Mouse (Mus musculus) layer of hippocampus, adult 11-12 months (tissue): Measurements from ENCODE around the gene Otud3.
A peak's percentile ranks its signal among the peaks of the same experiment; 100 is the strongest.
"Not testable (repeated sequence)": the region's sequence is repeated elsewhere in the genome, so short reads cannot be mapped to it uniquely, and the experiment has no call there.

Experiments
- DNase-seq: peaks from one replicate; pipeline ENCODE4 v3.0.0; 2022; ENCODE audit warnings: low spot score

Gene Otud3

DNA sequence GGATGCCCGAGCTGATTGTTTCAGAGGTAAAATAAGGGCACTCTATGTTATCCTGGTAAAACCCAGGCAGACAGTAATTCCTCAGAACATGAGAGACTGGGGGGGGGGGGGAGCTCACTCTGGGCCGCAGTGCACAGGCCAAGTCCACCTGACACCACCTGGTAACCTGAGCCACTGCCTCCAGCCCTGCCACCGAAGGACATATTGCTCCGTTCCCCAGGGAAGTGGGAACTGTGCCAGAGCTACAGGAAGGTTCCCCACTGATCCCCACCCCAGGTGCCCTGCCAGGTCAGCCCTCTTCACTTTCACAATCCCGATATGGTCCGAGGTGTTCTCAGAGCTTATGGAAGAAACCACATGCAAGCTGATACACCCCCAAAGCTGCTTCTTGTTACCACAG is 21.1 kb downstream of the Otud3 start:
- no peak for DNase-seq

DNA sequence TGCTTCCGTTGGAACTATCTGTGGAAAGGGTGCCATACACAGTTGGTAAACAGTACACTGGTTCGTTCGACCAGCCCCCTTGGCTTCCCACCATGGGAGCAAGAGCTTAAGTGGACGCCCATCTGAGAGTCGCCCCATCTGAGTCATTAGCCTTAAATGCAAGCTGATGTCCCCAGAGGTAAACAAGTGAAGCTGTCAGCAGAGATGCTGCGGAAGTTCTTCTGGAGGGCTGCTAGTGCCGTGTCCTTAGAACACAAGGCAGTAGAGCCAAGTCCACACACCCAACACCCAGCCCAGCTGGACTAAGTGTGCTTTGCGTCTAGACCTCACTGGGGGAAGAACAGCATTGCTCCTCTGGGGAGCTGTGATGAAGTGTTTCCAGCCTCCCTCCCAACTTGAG is 24.1 kb downstream of the Otud3 start:
- no peak for DNase-seq

DNA sequence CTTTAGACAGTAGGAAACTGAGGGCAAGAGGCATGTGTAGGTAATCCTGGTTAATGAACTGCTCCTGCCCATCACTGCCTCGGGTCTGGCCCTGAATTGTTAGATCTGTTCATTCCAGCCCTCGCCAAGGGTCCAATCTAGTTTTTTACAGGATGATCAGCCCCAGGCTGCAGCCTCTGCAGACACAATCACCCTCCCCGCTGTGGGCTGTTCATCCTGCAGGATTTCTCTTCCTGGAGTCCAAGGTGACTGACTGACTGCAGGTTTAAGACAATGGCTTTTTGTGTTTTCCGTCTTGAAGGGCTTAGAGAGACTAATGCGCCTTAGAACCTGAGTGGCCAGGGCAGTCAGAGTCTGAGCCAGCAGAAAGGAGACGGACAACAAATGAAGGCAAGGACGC is 24.6 kb downstream of the Otud3 start:
- no peak for DNase-seq

DNA sequence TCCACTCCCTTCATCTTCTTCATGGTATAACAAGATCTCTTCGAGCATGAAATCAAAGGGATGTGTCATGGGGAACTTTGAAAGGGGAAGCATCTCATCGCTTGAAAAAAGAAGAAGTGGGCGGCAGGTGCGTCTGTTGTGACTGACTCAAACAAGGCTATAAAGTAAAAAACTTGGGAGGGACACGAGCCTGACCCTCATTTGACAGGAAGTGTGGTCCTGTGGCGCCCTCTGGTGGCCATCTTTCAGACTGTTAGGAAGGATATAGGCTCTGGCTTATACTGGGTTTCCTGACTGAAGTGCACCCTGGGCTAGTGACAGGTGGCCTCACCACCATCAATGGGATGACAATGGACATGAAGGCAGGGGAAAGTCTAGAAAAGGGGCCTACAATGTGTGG is 29.5 kb downstream of the Otud3 start:
- DNase-seq: peak; percentile 93

DNA sequence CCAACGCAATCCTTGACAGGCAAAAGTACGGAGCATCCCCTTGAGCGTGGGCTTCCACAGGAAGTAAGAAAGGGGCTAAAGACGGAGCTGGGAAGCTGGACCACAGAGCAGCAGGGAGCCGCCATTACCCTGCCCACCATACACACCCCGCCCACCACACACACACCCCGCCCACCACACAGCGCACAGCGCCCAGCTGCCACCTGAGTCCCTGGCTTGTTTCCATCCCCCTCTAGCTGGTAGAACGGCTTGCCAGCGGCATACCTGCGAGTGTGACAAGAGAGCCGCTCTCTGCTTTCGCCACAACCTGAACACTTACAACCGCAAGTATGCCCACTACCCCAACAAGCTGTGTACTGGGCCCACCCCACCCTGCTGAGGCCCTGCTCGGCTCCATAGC is 31.6 kb downstream of the Otud3 start:
- no peak for DNase-seq

DNA sequence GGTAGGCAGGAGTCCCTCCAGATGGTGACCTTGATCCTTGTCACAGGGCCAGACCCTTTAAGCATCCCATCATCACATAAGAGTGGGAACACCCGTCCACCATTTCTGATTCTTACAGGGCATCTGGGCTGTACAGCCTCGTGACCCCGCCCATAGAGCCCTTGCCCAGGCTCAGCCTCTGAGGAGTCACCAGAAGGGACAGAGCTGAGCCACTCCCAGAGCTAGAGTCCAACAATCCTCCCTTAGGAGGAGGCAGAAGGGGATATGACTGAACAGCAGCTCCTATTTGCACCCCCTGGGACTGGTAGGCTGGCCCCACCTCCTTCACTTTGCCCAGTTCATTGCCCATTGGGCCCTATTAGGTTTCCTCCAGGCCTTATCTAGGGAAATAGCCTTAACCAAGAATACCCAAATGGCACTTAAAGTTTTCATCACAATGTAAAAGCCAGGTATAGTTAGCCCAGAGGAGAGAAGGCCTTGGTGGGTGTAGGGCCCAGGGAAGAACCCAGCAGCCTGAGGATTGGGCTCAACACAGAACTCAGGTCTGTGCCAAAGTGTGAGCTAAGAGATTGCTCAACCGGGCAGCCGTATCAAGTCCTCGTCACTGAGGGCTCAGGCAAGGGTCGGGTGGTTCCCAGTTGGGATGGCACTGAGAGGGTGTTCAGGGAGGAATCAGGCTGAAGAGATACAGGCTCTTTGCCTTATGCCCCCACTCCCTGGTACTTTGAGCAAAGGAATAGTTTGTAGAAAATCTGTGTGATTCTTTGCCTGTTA is 32.7 kb downstream of the Otud3 start:
- DNase-seq: no peak

DNA sequence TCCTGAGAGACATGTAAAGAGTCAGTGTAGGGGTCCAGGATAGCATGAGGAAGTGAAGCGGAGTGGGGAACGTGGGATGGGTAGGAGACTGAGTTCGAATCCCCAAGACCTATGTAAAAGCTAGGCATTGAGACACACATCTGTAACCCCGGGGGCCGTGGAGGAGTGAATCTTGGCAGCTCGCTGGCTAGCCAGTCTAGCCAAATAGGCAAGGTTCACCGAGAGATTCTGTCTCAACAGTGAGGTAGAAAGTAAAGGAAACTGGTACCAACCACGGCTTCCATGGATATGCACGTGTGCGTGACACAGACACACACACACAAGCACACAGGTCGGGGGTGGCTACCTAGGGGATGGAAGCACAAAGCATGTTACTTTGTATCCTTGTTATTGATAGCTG is 33.9 kb downstream of the Otud3 start:
- DNase-seq: no peak

DNA sequence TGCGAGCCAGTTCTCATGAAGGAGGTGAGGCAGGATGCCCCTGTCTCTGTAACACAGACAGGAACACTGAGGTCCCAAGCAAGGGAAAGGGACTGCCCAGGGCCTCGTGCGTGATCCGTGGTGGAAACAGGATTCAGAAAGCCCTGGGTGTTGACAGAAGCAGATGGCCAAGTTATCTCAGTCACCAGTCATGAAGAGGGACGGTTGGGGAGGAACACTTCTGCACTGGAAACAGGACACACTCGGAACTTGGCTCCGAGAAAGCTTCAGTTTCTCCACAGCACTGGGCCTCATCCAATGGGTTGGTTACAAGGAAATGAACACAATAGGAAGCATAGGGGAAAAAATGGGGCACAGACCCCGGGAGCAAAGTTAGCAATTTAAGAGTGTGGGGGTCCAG is 35.0 kb downstream of the Otud3 start:
- no peak for DNase-seq

DNA sequence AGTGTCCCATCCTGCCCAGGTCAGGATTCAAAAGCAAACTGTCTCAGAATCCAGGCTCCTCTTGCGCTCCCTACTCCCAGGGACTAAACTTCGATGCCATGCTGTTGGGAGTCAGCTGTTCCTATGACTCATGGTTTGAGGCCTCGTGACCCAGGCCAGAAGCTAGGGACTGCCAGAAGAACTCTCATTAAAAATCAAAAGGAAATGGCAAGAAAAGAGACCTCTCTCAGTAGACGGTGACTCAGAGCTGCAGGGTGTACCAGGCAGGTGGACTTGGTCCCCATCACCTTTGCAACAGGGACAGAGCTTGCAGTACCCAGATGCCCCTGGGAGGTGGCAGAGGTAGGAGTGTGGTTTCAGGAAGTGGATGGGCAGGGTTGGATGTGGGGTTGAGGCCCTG is 36.0 kb downstream of the Otud3 start, which contains the start of gene Pla2g2e:
TSS of gene Pla2g2e (plus strand) at position 212 of the 400 bp plus-strand sequence.
- no peak for DNase-seq

DNA sequence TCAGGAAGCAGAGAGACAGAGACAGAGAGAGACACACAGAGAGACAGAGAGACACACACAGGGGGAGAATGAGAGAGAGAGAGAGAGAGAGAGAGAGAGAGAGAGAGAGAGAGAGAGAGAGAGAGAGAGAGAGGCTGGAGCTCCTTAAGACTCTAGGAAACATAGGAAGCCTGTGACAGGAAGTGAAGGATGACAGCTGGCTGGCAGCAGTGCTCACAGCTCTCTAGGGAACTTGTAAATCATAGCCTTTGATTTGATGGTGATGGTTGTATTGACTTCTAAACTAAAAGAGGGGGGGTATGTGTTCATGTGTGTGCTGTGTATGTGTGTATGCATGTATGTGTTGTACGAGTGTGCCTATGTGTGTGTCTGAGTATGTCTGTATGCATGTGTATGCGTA is 37.8 kb downstream of the Otud3 start:
- no peak for DNase-seq

DNA sequence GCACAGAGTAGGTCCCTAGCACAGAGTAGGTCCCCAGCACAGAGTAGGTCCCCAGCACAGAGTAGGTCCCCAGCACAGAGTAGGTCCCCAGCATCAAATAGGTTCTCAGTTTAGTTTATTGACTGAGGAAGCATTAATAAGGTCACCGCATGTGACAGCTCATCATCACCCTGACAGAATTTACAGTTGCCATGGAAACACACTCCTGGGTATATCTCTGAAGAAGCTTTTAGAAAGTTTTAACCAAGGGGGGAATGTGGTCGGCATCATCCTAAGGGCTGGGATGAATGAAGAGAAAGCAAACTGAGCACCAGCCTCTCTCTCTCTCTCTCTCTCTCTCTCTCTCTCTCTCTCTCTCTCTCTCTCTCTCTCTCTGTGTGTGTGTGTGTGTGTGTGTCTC is 38.5 kb downstream of the Otud3 start:
- DNase-seq: not testable (repeated sequence)

DNA sequence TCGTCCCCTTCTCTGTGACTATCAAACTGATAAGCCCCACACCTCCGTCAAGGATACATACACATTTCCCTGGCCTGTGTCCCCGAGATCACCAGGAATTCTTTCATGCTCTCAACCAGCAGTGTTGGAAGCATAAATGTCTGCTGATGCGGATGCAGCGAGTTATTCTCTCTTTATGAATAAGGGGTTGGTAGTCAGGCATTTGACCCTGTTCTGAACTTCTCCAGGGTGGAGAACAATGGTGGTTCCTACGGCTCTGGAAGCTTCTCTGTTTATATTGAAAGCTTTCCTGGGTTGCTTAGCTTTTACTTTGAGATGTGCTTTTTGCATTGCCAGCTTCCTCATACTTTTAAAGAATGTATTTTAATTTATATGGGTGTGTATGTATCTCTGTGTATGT is 39.9 kb downstream of the Otud3 start, which contains the start of gene Gm13030:
TSS of gene Gm13030 (minus strand) at position 101 of the 400 bp plus-strand sequence.
- no peak for DNase-seq

DNA sequence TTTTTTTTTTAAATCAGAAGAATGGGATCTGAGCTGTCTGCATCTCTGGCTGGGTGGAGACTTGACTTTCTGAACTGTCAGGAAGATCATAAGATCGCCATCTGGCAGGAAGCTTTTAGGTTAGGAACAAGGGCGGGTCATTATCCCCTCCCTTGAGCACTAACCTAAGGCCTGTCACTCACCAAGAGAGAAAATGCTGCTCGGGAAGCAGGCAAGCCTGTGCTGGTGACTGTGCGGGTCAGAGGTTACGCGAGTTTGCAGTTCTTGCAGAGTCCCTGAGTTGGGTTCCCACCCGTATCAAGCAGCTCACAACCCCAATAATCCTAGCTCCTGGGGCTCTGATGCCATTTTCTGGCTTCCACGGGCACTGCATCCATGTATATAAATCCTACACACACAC is 45.1 kb downstream of the Otud3 start:
- DNase-seq: no peak

DNA sequence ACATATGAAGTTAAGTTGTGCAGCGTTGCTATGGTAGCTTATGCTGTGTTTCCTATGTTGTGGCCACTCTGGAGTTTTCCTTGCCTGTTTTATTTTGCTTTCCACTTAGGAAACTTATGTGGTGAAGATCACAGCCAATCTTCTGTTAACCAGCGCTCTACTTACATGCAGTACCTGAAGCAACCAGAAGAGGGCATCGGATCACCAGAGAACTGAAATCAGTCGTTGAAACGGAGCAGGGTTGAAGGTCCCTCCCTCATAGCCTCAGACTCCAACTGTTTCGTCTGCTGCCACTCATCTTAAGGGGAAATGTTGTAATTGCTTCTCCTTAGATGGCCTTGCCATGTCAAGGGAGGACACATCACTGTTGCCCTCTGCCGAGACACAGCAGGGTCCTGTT is 47.3 kb downstream of the Otud3 start:
- DNase-seq: peak; percentile 86

DNA sequence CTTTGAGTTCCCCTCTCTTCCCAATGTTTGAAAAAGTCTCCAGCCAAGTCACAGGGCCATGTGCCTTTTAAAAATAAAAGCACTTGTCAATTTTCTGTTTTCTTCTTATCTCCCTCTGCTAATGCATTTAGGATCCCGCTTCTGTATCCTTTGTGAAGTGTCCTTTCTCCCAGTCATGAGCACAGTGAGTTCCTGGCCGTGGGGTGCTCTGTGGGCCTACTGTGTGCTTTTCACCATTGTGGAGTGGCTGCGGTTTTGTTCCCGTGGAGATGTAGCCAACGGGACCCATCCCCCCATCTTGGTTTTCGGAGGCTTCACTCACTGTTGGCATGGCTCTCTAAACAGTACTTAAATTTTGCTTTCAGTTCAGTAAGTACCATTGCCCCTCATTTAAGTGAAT is 47.8 kb downstream of the Otud3 start:
- no peak for DNase-seq

DNA sequence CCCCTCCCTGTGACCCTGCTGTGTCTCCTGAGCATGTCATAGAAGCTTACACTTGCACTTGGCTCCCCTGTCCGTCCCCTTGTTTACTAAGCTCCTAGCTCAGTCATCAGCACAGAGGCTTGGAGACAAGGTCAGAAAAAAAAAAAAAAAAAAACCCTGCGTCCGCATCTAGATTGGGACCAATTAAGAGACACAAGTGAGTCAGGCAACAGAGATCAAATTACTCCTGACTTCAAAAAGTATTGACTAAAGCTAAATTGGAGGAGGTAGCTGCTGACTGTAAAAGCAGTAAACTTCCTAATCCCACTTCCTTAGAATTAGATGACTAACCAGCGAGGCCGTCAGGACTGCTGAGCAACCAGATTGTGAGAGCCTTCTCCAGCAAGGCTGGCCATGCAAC is 48.7 kb downstream of the Otud3 start:
- no peak for DNase-seq

DNA sequence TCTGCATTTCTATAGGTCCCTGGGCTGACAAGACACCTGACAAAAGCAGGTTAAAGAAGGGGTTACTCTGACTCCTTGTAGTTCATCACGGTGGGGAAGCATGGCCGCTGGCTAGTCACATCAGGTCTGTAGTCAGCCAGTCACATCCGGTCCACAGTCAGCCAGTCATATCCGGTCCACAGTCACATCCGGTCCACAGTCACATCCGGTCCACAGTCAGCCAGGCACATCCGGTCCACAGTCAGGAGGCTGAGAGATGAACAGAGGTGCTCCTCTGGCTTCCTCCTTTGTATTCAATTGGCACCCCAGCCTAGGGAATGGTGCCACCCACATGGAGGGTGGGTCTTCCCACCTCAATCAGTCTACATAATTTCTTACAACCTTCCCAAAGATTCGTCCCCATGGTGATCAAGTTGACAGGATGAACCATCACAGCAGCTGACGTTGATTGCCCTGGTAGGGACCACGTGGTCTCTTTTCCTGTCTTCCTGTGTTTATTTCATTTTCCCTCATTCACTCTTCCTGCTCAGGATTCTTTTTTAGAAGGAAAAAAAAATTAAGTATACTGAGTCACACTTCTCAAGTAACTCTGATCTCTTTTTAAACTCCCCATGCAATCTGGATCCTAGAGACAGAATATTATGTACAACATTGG is 50.3 kb downstream of the Otud3 start, which contains the start of gene Pla2g5:
TSS of gene Pla2g5 (minus strand) at position 139 of the 655 bp plus-strand sequence.
- no peak for DNase-seq

DNA sequence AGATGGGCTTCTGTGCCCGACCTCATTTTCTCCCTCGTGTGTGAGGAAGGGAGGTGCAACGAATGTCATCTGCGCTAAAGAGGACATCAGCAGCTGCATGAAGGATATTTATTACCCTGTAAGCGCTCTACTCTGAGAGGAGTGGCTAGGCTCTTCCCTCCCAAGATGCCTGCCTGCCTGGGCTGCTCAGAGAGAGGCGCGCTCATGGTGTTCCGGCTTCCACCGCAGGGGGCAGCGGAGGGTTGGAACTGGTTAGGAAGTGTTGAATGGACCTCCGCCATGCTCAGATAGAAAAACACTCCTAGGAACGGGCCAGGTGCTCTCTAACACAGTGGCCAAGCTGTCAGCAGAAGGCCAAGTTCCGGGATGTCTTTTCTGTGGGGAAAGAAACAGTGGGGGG is 54.0 kb downstream of the Otud3 start:
- peak; percentile 83 for DNase-seq

DNA sequence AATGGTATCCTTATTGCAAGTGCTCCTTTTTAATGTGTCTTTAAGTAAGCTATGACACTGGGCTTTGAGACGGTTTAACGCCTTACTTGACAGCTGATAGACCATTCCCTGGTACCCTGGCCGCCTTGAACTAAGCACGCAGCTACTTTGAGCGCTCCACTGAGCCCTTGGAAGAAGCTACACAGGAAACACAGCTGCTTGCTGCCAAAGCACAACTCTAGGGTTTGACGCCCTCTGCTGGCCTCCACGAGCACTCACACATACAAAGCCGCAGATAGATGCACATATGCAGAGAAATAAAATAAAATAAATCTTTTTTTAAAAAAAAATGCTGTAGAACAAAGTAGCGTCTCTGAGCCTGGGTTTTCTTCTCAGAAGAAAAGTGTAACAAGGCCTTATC is 54.5 kb downstream of the Otud3 start:
- DNase-seq: no peak

DNA sequence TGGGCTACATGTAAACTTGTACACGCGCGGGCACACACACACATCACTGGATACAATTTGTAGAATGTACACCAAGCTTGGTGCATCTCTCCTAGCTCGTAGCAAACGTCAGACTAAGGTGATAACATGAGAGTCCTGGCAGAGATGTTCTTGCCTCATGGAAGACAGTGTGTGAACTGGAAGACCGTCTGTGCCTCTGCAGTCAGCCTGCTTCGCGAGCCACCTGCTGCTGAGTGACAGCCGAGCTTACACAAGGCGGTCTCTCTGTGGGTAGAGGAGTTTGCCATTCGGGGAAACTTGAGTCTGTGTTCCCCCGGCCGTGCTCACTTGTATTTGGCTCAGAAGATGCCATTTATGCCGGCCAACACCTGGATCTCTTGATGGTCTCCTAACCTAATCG is 55.3 kb downstream of the Otud3 start:
- peak; percentile 33 for DNase-seq

DNA sequence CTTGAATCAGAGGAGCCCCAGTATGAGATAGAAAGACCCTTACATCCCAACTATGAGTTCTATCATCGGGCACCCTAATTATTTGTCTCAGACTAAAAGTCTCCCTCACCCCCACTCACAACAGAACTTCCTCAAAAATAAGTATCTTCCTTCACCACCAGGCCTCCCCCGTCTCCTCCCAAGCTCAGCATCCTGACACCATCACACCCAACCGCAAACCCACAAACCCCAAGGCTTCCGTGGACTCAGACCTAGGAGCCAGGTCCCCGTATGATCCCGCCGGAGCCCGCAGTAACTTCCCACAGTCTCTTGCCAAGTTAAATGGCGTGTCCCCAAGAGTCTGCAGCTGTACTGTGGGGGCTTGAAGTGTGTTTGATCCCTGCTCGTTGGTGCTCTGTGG is 56.2 kb downstream of the Otud3 start:
- DNase-seq: no peak

DNA sequence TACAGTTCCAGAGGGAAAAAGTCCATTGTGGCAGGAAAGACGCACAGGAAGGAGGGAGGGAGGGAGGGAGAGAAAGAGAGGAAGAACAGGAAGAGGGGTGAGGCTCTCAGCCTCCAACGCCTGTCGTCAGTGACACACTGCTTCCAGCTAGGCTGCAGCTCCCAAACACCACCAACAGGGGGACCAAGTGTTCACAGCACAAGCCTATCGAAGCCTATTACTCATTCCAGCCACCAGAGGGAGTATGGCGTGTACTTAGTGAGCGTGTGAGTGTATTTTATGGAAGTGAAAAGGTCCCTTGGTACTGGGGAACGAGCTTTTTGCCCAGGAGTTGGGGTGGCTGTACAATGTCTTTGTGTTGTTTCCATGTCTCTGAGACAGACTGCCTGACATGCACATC is 57.3 kb downstream of the Otud3 start:
- DNase-seq: peak; percentile 71

DNA sequence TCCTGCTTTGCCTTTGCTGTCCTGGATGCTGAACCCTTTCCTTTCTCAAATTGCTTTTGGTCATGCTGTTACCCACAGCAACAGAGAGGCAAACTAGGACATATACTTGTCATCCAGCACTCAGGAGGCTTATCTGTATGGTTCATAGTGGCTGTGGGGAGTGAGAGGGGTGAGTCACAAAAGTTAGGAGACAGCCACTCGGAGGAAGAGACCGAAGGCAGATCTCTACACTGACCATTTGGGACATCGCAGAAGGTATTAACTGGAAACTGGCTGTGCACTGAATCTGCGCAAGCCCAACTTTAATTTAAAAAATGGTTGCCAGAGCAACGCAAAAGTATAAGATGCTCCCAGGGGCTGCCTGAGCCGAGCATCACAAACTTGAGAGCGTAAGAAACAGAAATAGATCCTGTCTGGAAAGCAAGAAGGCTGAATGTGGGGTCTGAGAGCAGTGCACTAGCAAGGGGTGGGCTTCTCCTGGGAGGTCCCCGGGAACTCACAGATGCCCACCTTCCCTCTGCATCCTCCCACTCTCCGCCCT is 58.6 kb downstream of the Otud3 start:
- DNase-seq: no peak
